Mouse (Mus musculus): ENCODE measurements around the gene Mob3c.

GRCm38 (mm10) chr4:115878216-115878678 lies 50.4 kb downstream of the Mob3c start:
- no peak for TF ChIP-seq EP300 (IDR thresholded peaks at IDR 0.05; ENCODE audit: low read depth)
- no peak for TF ChIP-seq CTCF (IDR thresholded peaks at IDR 0.05; ENCODE audit: low read depth)
